Mouse (Mus musculus): ENCODE data around the gene Mkrn2os.

- TF ChIP-seq CTCF (IDR thresholded peaks at IDR 0.05; ENCODE audit: low read depth) (no peak), EP300 (IDR thresholded peaks at IDR 0.05; ENCODE audit: low read depth) (no peak)
Observed at GRCm38 (mm10) chr6:115584176-115584575, 8.2 kb downstream of the Mkrn2os start.
